Mouse (Mus musculus) liver, embryonic 14.5 days (tissue): ENCODE results near the gene Fam20c. TPM values are rescaled to one million over a fixed set of nuclear protein-coding genes. Genes with fewer than 3 reads are reported as not detected.

ENCODE experiments used
- ATAC-seq: fragments of 200-750 bp; cut with Nextera tagmentation; 2 replicates; pipeline ENCODE4 v1.8.0; 2017; ENCODE audit warnings: moderate number of reproducible peaks, mild to moderate bottlenecking, moderate library complexity; ENCODE audit not compliant: insufficient read depth
- DNase-seq, 3 experiments: peaks; one replicate each; pipeline ENCODE4 v3.0.0-alpha.2; 2012 to 2013; ENCODE audit warnings: low read depth in 3 of 3, low spot score in 3 of 3
- H3K27ac ChIP-seq: fragments of 300-500 bp; sonication (generic); 2 replicates; pipeline ENCODE4 v1.5.1; 2014; ENCODE audit warnings: moderate library complexity, mild to moderate bottlenecking, control low read depth, inconsistent platforms
- H3K27me3 ChIP-seq: fragments of 300-500 bp; sonication (generic); 2 replicates; pipeline ENCODE4 v1.6.1; 2014; ENCODE audit warnings: mild to moderate bottlenecking, low read length, moderate library complexity; ENCODE audit not compliant: control insufficient read depth, insufficient read depth
- H3K36me3 ChIP-seq: fragments of 300-500 bp; sonication (generic); replicated peaks from 2 replicates; pipeline ENCODE4 v1.6.1; 2014; ENCODE audit warnings: low read depth; ENCODE audit not compliant: control insufficient read depth, insufficient read depth
- H3K4me1 ChIP-seq, 2 experiments: fragments of 200-500 bp in 1 of 2; fragments of 300-500 bp in 1 of 2; sonication (generic) in 1 of 2; replicated peaks; 2 replicates each; pipeline ENCODE4 v1.6.1; 2012 to 2014; ENCODE audit warnings: antibody characterized with exemption in 1 of 2, inconsistent platforms in 1 of 2, low read length in 1 of 2; ENCODE audit not compliant: control insufficient read depth in 2 of 2, insufficient read depth in 2 of 2
- H3K4me2 ChIP-seq: fragments of 300-500 bp; sonication (generic); 2 replicates; pipeline ENCODE4 v1.6.1; 2014; ENCODE audit warnings: low read depth, mild to moderate bottlenecking, control low read depth, moderate library complexity
- H3K4me3 ChIP-seq, 2 experiments: fragments of 200-500 bp in 1 of 2; fragments of 300-500 bp in 1 of 2; sonication (generic) in 1 of 2; 2 replicates each; pipeline ENCODE4 v1.5.1; 2012 to 2014; ENCODE audit warnings: low read depth in 2 of 2, low read length in 2 of 2, mild to moderate bottlenecking in 2 of 2, control low read depth in 1 of 2, inconsistent platforms in 1 of 2, moderate library complexity in 1 of 2; ENCODE audit not compliant: insufficient read depth in 1 of 2
- H3K9ac ChIP-seq: fragments of 300-500 bp; sonication (generic); replicated peaks from 2 replicates; pipeline ENCODE4 v1.6.1; 2014; ENCODE audit warnings: mild to moderate bottlenecking, control low read depth, moderate library complexity
- H3K9me3 ChIP-seq: fragments of 300-500 bp; sonication (generic); 2 replicates; pipeline ENCODE4 v1.6.1; 2016; ENCODE audit warnings: low read length, mixed read lengths; ENCODE audit not compliant: control insufficient read depth
- CTCF ChIP-seq: IDR thresholded peaks from 2 replicates; pipeline ENCODE4 v1.5.1; 2016; ENCODE audit warnings: antibody characterized with exemption, low read depth, control low read depth
- EP300 ChIP-seq: IDR thresholded peaks from 2 replicates; pipeline ENCODE4 v1.6.1; 2016; ENCODE audit warnings: antibody characterized with exemption, low read depth
- WGBS: fragments of 180-500 bp; shearing (Covaris S2); extraction: QIAGEN DNeasy Blood & Tissue Kit; methylation state at CpG from one replicate; pipeline ENCODE4 v1.1.7; 2014; ENCODE audit not compliant: insufficient replicate concordance; 5-methylcytosine and 5-hydroxymethylcytosine counted together
- polyA plus RNA-seq, 2 experiments: library from polyadenylated mRNA; depleted of rRNA in 1 of 2; stranded (reverse) in 1 of 2; unstranded in 1 of 2; fragments of >200 nt; fragmentation: Nextera tagmentation in 1 of 2; extraction: Ambion mirVana in 1 of 2; gene quantifications; 2 replicates each; pipeline versions ENCODE4 v1.2.1 to v1.2.3; 2012 to 2014

Gene Fam20c
- polyA plus RNA-seq, 2 experiments, result 5.4 to 6.8 TPM

GRCm38 (mm10) chr5:138762361-138762760 is 8.0 kb downstream of the Fam20c start:
- 59% methylated on average over 4 of the region's 4 CpGs for WGBS
- peaks cover 0 to 7% of the 10 kb centered on the region in 2 experiments; a peak in 1 of 4 replicates for H3K4me1 ChIP-seq
- no peak overlapping the region for H3K4me3 ChIP-seq
- H3K27ac ChIP-seq, result no peak overlapping the region
- no peaks in the 10 kb centered on the region for H3K36me3 ChIP-seq
- no peak overlapping the region for H3K4me2 ChIP-seq
- DNase-seq, result no peak
- H3K27me3 ChIP-seq, result no peaks in the 10 kb centered on the region
- H3K9me3 ChIP-seq, result no peaks in the 10 kb centered on the region
- no peak overlapping the region for H3K9ac ChIP-seq
- no peak for ATAC-seq
- TF ChIP-seq EP300, result no peak
- TF ChIP-seq CTCF, result no peak

GRCm38 (mm10) chr5:138764601-138765000 is 10.3 kb downstream of the Fam20c start:
- no peak overlapping the region for H3K9ac ChIP-seq
- ATAC-seq, result no peak

GRCm38 (mm10) chr5:138767650-138768049 is 13.3 kb downstream of the Fam20c start:
- 74% methylated on average over 11 of the region's 11 CpGs for WGBS
- H3K9ac ChIP-seq, result no peak overlapping the region
- H3K27ac ChIP-seq, result no peak overlapping the region
- no peaks in the 10 kb centered on the region for H3K4me1 ChIP-seq
- TF ChIP-seq CTCF (no peak), EP300 (no peak)
- H3K9me3 ChIP-seq, result no peaks in the 10 kb centered on the region
- no peak for DNase-seq
- H3K4me2 ChIP-seq, result no peak overlapping the region
- no peaks in the 10 kb centered on the region for H3K27me3 ChIP-seq
- H3K36me3 ChIP-seq, result no peaks in the 10 kb centered on the region
- H3K4me3 ChIP-seq, result no peak overlapping the region
- no peak for ATAC-seq

More at GRCm38 (mm10) chr5:138764601-138765000, 10.3 kb downstream of the Fam20c start:
- no peak for DNase-seq
- 0 out of 4 replicates have a peak, but pooled peaks cover 0 to 3% of the 10 kb centered on the region in 2 experiments for H3K4me1 ChIP-seq
- no peaks in the 10 kb centered on the region for H3K27me3 ChIP-seq
- H3K4me2 ChIP-seq, result no peak overlapping the region
- no peaks in the 10 kb centered on the region for H3K9me3 ChIP-seq
- no peak for TF ChIP-seq EP300
- no peak for TF ChIP-seq CTCF
- H3K4me3 ChIP-seq, result no peak overlapping the region
- whole genome bisulfite sequencing, result 65% methylated on average over 8 of the region's 8 CpGs
- H3K27ac ChIP-seq, result no peak overlapping the region
- H3K36me3 ChIP-seq, result no peaks in the 10 kb centered on the region

GRCm38 (mm10) chr5:138768704-138769103 is 14.4 kb downstream of the Fam20c start:
- no peak for DNase-seq
- H3K36me3 ChIP-seq, result no peaks in the 10 kb centered on the region
- no peak overlapping the region for H3K27ac ChIP-seq
- TF ChIP-seq CTCF (no peak), EP300 (no peak)
- ATAC-seq, result no peak
- no peaks in the 10 kb centered on the region for H3K9me3 ChIP-seq
- 50% methylated on average over 2 of the region's 2 CpGs for WGBS
- no peaks in the 10 kb centered on the region for H3K4me1 ChIP-seq
- no peak overlapping the region for H3K4me3 ChIP-seq
- H3K9ac ChIP-seq, result no peak overlapping the region
- H3K4me2 ChIP-seq, result no peak overlapping the region
- no peaks in the 10 kb centered on the region for H3K27me3 ChIP-seq

- TF ChIP-seq EP300 (no peak), CTCF (no peak)
- Histone ChIP-seq H3K9me3 (no peaks in the 10 kb centered on the region), H3K36me3 (no peaks in the 10 kb centered on the region), H3K27ac (no peak overlapping the region), H3K4me3 (no peak overlapping the region), H3K4me1 (no peaks in the 10 kb centered on the region), H3K27me3 (no peaks in the 10 kb centered on the region), H3K4me2 (no peak overlapping the region), H3K9ac (no peak overlapping the region)
- DNase-seq (no peak), ATAC-seq (no peak)
- WGBS, result 64% methylated on average over 5 of the region's 5 CpGs
These were observed 14.8 kb downstream of the Fam20c start for GRCm38 (mm10) chr5:138769126-138769525.
